Mouse (Mus musculus) brown adipose tissue, adult 24 weeks (tissue): Measurements from ENCODE around the gene Cep57l1. TPM values are rescaled to one million over a fixed set of nuclear protein-coding genes. Genes with fewer than 3 reads are reported as not detected.
A peak's percentile ranks its signal among the peaks of the same experiment; 100 is the strongest.

Experiments
- H3K27ac ChIP-seq: fragments of 200-500 bp; replicated peaks from 2 replicates; pipeline ENCODE4 v1.5.1; 2012; ENCODE audit warnings: low read depth, mild to moderate bottlenecking, low read length
- H3K4me1 ChIP-seq: fragments of 200-500 bp; 2 replicates; pipeline ENCODE4 v1.6.1; 2012; ENCODE audit warnings: low read length, mixed read lengths; ENCODE audit not compliant: control insufficient read depth, insufficient read depth, insufficient read length
- H3K4me3 ChIP-seq: fragments of 200-500 bp; 2 replicates; pipeline ENCODE4 v1.5.1; 2012; ENCODE audit warnings: low read depth, mild to moderate bottlenecking, low read length, moderate library complexity; ENCODE audit not compliant: insufficient read depth
- polyA plus RNA-seq: library from polyadenylated mRNA; stranded (reverse); fragments of >200 nt; gene quantifications from 2 replicates; pipeline ENCODE4 v1.2.4, GENCODE M21; 2012; ENCODE audit not compliant: missing spikeins, insufficient read depth, insufficient read length

Cep57l1 gene
- polyA plus RNA-seq: 3.1 and 4.8 TPM in 2 replicates

DNA sequence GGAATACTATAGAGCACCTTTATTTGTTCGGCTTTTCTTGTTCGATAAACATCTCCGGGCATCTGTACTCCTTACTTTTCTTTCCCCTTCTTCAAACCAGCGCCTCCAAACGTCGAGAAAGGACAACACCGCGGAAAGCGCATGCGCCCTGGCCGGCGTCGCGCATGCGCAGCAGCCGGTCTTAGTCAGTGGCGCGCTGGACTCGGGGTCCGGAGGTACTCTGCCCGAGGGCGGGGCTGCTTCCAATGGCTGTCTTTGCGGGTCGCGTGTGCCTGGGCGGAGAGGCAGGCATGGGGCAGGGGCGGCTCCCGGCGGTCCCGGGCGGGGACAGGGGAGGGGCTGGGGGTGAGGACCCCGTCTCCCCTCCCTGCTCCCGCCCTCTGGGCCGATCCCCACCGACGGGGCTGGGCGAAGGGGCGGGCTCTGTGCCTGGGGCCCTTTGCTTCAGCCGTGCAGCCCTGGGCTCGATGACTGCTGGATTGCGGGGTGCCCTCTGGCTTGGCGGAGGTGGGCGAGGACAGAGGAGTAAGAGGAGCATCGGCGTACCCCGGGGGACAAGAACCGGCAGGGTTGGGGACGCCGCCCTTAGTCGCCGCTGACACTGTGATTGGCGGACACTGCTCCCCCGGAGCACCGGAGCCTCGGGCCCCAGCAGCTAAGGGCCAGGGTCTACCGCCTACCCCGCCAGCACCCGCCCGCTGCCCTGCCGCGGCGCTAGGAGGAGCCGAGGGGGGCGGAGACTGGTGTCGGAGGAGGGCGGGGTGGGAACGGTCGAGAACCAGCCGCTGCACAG is at the start of gene Cep57l1, which contains the start of gene Sesn1:
TSS of gene Cep57l1 (minus strand) at position 101 of the 793 bp plus-strand sequence.
TSS of gene Sesn1 (plus strand) at position 165 of the 793 bp plus-strand sequence.
- peak within 1 kb of the TSS; percentile 87 for H3K4me3 ChIP-seq
- H3K27ac ChIP-seq: peak within 1 kb of the TSS; percentile 97
- H3K4me1 ChIP-seq: peaks cover 12% of the 10 kb centered on the region

DNA sequence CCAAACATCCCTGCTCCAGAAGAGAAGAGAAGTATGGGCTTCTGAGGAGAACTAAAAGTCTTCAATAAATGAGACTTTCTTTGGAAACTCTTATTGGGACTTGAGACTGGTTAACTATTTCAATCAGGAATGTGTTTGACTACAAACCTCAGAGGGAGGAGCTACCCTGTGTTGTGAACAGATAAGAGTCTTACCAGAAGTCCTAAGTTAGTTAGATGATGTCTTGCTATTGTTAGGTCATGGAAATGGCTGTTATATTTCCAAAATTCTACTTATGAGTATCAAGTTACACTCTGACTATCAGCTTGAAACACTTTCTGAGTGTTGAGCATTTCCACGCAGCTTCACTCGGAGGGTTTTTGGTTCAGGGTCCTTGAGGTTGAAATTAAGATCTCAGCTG is 39.0 kb upstream of the Cep57l1 start:
- Histone ChIP-seq H3K4me3 (no peak overlapping the region), H3K27ac (no peak overlapping the region), H3K4me1 (0 out of 2 replicates have a peak, but pooled peaks cover 2% of the 10 kb centered on the region)

DNA sequence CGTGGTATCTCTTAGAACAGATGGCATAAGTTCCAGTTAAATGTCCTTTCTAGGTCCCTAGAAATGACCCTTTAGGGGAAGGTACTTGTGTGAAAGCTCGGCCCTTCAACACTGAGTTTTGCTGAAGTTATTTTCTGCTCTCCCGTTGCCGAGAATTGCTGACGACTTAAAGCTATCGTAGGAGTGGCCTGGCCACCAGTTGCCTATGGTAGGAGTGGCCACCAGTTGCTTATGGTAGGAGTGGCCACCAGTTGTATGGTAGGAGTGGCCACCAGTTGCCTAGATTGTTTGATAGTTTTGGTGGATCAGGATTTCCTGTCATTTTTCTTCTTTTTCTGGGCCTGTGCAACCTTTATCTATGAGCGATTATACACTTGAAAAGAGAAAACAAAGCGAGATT is 38.1 kb upstream of the Cep57l1 start:
- no peak overlapping the region for H3K27ac ChIP-seq
- no peak overlapping the region for H3K4me3 ChIP-seq
- 0 out of 2 replicates have a peak, but pooled peaks cover 2% of the 10 kb centered on the region for H3K4me1 ChIP-seq

DNA sequence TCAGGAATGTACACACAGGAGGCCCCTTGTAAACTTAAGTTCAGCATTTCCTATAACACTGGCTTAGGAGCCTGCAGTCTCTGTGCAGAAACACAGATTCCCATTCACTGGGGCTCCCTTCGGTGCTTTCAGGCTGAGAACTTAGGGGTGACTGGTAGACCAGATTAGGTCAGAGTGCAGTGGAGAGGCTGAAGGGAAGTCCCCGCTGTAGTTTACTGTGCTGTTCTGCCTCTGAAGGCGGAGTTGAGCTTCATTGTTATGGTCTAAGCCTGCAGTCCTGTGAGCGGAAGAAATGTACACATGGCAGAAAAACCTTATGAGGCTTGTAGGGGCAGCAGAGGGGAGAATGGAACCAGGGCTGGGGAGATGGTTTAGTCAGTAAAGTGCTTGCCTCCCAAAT is 29.2 kb upstream of the Cep57l1 start:
- no peak overlapping the region for H3K4me3 ChIP-seq
- no peak overlapping the region for H3K27ac ChIP-seq
- H3K4me1 ChIP-seq: no peaks in the 10 kb centered on the region

DNA sequence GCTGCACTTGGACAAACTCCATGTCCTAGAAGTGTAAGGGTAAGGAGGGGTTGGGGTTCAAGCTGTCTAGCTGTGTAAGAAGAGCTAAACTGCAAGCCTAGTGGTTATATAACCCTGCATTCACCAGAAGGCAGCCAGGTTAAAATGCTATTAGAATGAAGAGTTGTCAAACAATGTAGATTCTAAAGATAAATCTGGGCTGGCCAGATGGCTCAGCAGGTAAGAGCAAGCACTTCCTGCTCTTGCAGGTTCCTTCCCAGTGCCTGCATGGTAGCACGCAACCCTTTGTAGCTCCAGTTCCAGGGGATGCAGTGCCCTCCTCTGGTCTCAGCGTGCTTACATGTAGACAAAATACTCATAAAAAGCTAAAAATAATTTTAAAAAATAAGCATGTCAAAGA is 24.5 kb upstream of the Cep57l1 start:
- H3K4me3 ChIP-seq: no peak overlapping the region
- H3K27ac ChIP-seq: no peak overlapping the region
- no peaks in the 10 kb centered on the region for H3K4me1 ChIP-seq

DNA sequence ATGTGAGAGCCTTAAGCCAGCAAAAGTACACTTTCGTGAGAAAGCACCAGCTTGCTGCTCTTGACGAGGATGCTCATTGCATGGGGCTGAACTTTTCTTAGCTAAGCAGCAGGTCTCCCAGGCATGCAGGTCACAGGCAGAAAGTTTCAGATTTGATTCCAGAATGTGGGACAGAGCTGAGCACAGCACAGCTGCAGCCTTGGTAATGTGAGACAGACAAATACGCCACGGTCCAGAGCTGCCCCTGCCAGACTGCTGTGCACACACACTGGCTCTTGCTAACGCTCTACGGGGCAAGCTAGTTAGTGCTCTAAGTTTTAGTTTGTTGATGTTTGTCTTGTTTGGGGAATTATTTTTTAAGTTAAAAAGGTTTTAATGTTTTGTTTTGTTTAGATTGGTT is 22.5 kb upstream of the Cep57l1 start:
- Histone ChIP-seq H3K27ac (no peak overlapping the region), H3K4me3 (no peak overlapping the region), H3K4me1 (no peaks in the 10 kb centered on the region)

DNA sequence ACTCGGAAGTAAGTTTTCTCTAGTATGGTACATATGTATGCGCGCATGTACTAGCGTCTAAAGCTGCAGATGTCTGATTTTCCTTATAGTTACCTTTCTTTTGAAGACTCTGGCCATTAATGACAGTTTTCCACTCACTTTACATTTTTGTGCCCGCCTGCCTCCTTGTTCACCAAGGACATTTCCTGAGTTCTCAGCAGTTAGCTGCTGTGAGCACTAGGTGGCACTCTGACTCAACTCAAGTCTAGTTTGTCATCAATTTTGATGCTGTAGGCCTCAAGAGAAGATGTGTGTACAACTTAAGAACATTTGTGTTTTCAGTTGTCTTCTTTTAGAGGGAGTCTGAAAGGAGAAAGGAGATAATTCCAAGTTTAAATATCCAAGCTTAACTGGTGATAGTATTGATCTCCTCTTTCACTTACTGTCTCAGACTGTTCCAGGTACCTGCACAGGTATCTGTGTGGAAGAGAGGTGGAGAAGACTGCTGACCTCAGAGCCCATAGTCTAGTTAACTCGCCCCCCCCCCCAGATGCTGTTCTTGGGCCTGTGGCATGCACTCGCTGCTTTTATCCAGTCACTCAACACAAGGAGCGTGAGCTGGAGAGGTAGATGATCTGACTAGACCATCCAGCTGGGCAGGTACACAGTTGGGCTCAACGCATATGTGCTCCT is 21.3 kb upstream of the Cep57l1 start:
- Histone ChIP-seq H3K4me3 (no peak overlapping the region), H3K4me1 (no peaks in the 10 kb centered on the region), H3K27ac (no peak overlapping the region)

DNA sequence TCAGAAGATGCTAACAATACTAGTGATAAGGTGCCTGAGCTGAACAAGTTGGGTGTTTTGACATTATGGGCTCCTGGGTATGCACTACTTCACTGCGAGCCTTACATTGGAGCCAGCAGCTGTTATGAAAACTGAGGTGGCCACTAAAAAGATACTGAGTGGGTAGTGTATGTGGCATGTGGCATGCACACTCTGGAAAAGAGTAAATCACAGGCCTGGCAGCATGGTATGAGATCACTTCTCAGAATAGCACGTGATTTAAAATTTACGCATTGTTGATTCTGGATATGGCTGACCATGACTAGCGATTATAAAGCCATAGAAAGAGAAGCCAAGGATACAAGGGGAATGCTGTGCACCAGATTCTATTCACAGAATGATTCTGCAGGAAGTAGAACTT is 20.8 kb upstream of the Cep57l1 start:
- H3K4me1 ChIP-seq: no peaks in the 10 kb centered on the region
- H3K27ac ChIP-seq: no peak overlapping the region
- no peak overlapping the region for H3K4me3 ChIP-seq

DNA sequence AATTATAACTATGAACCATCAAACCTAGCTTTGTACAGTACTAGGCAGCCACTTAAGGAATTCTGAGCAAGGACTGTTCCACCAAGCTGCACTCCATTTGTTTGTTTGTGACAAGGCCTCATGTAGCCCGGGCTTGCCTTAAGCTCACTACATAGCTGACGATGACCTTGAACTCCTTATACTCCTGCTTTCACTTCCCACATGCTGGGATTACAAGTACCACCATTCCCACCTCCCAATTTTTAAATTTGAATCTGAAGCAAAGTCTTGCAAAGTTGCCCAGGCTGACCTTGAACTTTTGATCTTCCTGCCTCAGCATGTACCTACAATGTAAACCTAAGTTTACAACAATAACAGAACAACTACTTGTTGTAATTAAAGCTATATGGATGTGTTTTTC is 20.3 kb upstream of the Cep57l1 start:
- Histone ChIP-seq H3K4me3 (no peak overlapping the region), H3K4me1 (no peaks in the 10 kb centered on the region), H3K27ac (no peak overlapping the region)

DNA sequence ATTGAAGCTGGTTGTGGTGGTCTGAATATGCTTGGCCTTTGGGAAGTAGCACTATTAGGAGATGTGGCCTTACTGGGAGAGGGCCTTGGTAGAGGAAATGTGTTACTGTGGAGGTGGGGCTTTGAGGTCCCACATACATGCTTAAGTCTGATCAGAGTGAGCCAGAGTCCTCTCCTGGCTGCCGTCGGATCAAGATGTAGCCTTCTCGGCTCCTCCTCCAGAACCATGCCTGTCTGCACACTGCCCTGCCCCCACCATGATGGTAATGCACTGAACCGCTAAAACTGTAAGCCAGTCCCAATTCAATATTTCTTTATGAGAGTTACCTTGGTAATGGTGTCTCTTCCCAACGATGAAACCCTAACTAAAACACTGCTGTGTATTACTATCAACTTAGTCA is 19.5 kb upstream of the Cep57l1 start:
- Histone ChIP-seq H3K4me3 (no peak overlapping the region), H3K27ac (no peak overlapping the region), H3K4me1 (no peaks in the 10 kb centered on the region)

DNA sequence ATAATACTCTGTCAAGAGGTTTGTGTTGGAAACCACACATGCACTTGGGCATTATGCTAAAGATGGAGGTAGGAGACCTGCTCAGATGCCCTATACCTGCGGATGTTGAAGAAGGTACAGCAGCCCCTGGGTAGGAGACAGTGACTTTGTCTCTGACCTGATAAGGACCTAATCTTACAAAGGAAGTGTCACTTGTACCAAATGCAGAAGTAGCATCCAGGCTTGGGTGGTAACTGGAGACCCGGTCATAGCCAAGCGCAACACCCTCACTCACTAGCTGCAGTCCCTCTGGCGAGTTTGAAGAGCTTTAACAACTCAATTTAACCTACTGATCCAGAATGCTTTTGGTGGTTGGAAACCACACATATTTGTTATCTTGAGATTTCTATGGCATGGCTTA is 18.1 kb upstream of the Cep57l1 start:
- Histone ChIP-seq H3K4me1 (no peaks in the 10 kb centered on the region), H3K27ac (no peak overlapping the region)

DNA sequence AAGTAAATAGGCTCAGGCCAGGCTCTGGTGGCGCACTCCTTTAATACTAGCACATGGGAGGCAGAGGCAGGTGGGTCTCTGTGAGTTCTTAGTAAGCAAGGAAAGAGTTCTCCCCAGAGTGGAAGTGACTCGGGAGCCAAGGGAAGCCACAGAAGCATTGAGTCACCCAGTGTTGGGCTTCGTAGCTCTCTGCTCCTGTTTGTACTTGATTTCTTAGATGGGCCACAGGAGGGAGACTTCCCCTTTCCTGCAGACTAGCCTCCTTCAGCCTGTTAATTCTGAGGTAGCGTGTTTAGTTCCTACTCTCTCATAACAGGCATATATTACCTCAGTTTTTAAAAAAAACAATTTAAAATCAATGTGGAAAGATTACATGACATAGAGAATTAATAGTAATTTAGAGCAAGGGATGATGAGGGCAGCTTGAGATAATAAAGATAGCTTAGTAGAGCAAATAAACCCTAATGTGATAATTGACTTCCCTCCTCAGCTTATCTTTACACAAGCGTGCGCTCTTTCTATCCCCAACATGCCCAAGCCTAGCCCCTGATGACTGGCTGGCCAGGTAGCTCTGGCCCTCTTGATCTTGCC is 16.9 kb upstream of the Cep57l1 start:
- Histone ChIP-seq H3K27ac (no peak overlapping the region), H3K4me3 (no peak overlapping the region), H3K4me1 (no peaks in the 10 kb centered on the region)

More for the DNA sequence above, 18.1 kb upstream of the Cep57l1 start:
- no peak overlapping the region for H3K4me3 ChIP-seq

DNA sequence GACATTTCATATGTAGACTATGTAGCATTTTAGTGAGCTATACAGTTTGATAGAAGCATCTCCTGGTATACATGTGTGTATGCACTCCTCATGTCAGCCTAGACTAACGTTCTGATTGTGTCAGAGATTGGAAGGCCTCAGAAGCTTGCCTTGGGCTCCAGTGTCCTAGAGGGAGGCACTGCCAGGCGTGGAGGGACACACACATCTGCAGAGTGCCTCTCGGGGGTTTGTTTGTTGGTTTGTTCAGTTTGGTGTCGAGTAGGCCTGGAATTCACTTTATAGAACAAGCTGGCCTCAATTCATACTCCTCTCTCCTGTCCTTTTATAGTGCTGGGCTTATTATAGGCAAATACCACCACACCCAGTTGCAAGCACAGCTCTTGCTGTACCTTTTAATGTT is 16.3 kb upstream of the Cep57l1 start:
- H3K4me1 ChIP-seq: 0 out of 2 replicates have a peak, but pooled peaks cover 2% of the 10 kb centered on the region
- H3K27ac ChIP-seq: no peak overlapping the region
- H3K4me3 ChIP-seq: no peak overlapping the region

DNA sequence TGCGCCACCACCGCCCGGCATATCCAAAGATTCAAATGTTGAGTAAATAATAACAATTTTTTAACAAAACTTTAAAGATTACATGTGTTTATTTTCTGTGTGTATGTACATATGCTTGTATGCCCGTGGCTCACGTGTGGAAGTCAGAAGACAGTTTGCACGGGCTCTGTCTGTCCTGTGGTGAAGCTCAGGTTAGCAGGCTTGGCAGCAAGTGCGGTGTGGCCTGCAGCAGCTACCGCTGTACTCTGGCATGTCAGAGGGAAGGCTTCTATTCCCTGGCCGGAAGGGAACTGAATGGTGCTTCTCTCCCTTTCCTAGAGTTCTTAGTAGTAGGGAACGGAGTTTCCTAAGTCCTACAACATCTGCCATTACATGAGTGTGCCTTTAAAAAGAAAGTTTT is 15.4 kb upstream of the Cep57l1 start:
- Histone ChIP-seq H3K4me3 (no peak overlapping the region), H3K27ac (no peak overlapping the region), H3K4me1 (0 out of 2 replicates have a peak, but pooled peaks cover 2% of the 10 kb centered on the region)

DNA sequence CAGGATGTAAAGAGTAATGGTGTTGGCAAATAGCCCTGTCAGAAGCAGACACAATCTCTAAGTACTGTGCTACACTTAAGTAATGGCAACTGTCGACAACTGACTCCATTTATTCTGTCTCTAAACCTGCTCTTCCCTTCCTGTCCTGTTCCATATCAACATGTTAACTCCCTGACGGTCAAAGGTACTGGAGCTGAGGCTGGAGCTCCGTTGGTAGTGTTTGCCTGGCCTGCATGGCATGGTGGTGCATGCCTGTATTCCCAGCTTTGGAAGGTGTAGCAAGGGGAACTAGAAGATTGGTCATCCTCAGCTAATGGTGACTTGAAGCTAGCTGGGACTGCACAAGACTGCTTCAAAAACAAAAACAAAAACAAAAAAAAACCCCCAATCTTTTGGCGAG is 14.2 kb upstream of the Cep57l1 start:
- no peak overlapping the region for H3K27ac ChIP-seq

More for the DNA sequence above, 14.2 kb upstream of the Cep57l1 start:
- Histone ChIP-seq H3K4me1 (0 out of 2 replicates have a peak, but pooled peaks cover 2% of the 10 kb centered on the region), H3K4me3 (no peak overlapping the region)
